Mouse (Mus musculus): Measurements from ENCODE around the gene Sema3f.

- TF ChIP-seq POLR2A (IDR thresholded peaks at IDR 0.05; ENCODE audit: control insufficient read depth, low read depth, low read length) (no peak), CTCF (IDR thresholded peaks at IDR 0.05; ENCODE audit: control insufficient read depth, insufficient read depth, insufficient replicate concordance, low read depth, low read length) (no peak)
Measured at GRCm38 (mm10) chr9:107694627-107695026, 15.6 kb downstream of the Sema3f start.
